Mouse (Mus musculus): ENCODE results near the gene Lemd2. TPM values are rescaled to one million over a fixed set of nuclear protein-coding genes. Genes with fewer than 3 reads are reported as not detected.

The Lemd2 gene
- total and polyA plus RNA-seq, 2 experiments from 2014 or later, result 7.1 to 40.2 TPM

DNA sequence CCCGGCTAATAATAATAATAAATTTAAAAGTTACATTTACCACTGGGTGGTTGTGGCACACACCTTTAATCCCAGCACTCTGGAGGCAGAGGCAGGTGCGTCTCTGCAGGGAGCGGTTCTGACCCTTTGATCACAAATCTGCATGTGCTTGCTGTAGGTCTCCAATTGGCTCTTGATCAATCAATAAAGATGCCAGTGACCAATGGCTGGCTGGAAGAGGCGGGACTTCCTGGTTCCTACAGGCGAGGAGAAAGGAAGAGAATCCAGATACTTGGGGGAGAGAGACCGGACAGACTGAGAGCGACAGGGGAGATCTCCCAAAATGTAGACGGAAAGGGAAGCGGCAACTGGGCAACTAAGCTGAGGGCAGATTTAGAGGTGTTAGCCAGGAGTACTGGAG lies 26.2 kb downstream of the Lemd2 start:
- WGBS, result 90% methylated on average over 9 of the region's 9 CpGs
- H3K9me3 ChIP-seq (replicated peaks; ENCODE audit: control insufficient read depth, low read length), result no peaks in the 10 kb centered on the region
- ATAC-seq (ENCODE audit: insufficient read depth, low read depth), result no peak
- H3K27ac ChIP-seq (ENCODE audit: low read depth), result no peak overlapping the region
- H3K36me3 ChIP-seq (replicated peaks; ENCODE audit: control insufficient read depth, insufficient read depth, low read length), result no peaks in the 10 kb centered on the region
- TF ChIP-seq EP300 (IDR thresholded peaks at IDR 0.05; ENCODE audit: low read depth) (no peak), CTCF (IDR thresholded peaks at IDR 0.05; ENCODE audit: low read depth) (no peak)
- DNase-seq (ENCODE audit: low spot score), result no peak
- H3K9ac ChIP-seq (replicated peaks; ENCODE audit: low read depth, low read length), result no peak overlapping the region
- H3K4me1 ChIP-seq (ENCODE audit: control insufficient read depth, insufficient read depth), result no peaks in the 10 kb centered on the region
- no peak overlapping the region for H3K4me2 ChIP-seq (ENCODE audit: low read depth, low read length)
- H3K27me3 ChIP-seq (ENCODE audit: control insufficient read depth, insufficient read depth, low read length), result no peaks in the 10 kb centered on the region
- no peak overlapping the region for H3K4me3 ChIP-seq (ENCODE audit: low read depth, low read length)

DNA sequence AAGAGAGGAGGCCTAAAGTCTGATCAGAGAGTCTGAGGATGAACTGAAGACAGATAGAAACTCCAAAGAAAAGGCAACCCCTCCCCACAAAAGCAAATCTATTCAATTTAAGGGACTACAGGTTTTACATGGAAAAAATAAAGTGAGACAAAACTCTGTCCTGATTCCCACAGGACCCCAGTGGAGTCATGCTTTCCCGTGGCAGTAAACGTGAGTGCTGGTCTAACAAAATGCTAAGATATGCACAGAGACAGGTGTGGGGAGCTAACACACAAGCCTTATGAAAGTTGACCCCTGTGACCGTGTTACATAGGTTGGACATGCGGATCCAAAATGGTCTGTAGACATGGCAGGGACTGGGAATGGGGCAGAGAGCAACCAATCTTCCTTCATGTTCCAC lies 27.5 kb downstream of the Lemd2 start:
- DNase-seq (ENCODE audit: low spot score), result no peak
- H3K4me1 ChIP-seq (ENCODE audit: control insufficient read depth, insufficient read depth), result no peaks in the 10 kb centered on the region
- no peaks in the 10 kb centered on the region for H3K27me3 ChIP-seq (ENCODE audit: control insufficient read depth, insufficient read depth, low read length)
- no peaks in the 10 kb centered on the region for H3K9me3 ChIP-seq (replicated peaks; ENCODE audit: control insufficient read depth, low read length)
- H3K9ac ChIP-seq (replicated peaks; ENCODE audit: low read depth, low read length), result no peak overlapping the region
- H3K27ac ChIP-seq (ENCODE audit: low read depth), result no peak overlapping the region
- WGBS, result 89% methylated on average over 4 of the region's 4 CpGs
- no peaks in the 10 kb centered on the region for H3K36me3 ChIP-seq (replicated peaks; ENCODE audit: control insufficient read depth, insufficient read depth, low read length)
- ATAC-seq (ENCODE audit: insufficient read depth, low read depth), result no peak
- TF ChIP-seq EP300 (IDR thresholded peaks at IDR 0.05; ENCODE audit: low read depth) (no peak), CTCF (IDR thresholded peaks at IDR 0.05; ENCODE audit: low read depth) (no peak)
- no peak overlapping the region for H3K4me3 ChIP-seq (ENCODE audit: low read depth, low read length)
- H3K4me2 ChIP-seq (ENCODE audit: low read depth, low read length), result no peak overlapping the region

DNA sequence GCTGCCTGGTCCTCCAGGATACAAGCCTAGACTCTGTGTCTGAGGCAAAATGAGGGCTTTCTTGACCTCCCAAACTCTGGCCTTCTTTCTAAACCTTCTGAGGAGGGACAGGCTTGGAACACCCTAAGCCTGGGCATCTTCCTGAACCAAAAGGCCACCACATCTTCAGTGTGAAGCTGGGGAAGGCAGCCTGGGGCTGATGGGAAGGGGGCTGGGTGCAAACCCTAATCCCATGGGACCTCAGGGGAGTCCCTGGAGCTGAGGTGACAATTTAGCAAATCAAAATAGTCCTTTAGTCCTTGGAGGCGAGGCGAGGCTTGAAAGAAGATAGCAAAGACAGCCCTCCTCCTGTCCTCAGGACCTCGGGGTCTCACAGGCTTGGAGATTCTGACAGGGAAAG lies 28.0 kb downstream of the Lemd2 start:
- no peak overlapping the region for H3K27ac ChIP-seq (ENCODE audit: low read depth)
- no peak overlapping the region for H3K9ac ChIP-seq (replicated peaks; ENCODE audit: low read depth, low read length)
- no peak for TF ChIP-seq CTCF (IDR thresholded peaks at IDR 0.05; ENCODE audit: low read depth)
- ATAC-seq (ENCODE audit: insufficient read depth, low read depth) (no peak), DNase-seq (ENCODE audit: low spot score) (no peak)
- H3K4me2 ChIP-seq (ENCODE audit: low read depth, low read length), result no peak overlapping the region
- H3K9me3 ChIP-seq (replicated peaks; ENCODE audit: control insufficient read depth, low read length), result no peaks in the 10 kb centered on the region
- 64% methylated on average over 3 of the region's 3 CpGs for WGBS
- no peaks in the 10 kb centered on the region for H3K4me1 ChIP-seq (ENCODE audit: control insufficient read depth, insufficient read depth)
- H3K36me3 ChIP-seq (replicated peaks; ENCODE audit: control insufficient read depth, insufficient read depth, low read length), result no peaks in the 10 kb centered on the region
- H3K4me3 ChIP-seq (ENCODE audit: low read depth, low read length), result no peak overlapping the region
- H3K27me3 ChIP-seq (ENCODE audit: control insufficient read depth, insufficient read depth, low read length), result no peaks in the 10 kb centered on the region

DNA sequence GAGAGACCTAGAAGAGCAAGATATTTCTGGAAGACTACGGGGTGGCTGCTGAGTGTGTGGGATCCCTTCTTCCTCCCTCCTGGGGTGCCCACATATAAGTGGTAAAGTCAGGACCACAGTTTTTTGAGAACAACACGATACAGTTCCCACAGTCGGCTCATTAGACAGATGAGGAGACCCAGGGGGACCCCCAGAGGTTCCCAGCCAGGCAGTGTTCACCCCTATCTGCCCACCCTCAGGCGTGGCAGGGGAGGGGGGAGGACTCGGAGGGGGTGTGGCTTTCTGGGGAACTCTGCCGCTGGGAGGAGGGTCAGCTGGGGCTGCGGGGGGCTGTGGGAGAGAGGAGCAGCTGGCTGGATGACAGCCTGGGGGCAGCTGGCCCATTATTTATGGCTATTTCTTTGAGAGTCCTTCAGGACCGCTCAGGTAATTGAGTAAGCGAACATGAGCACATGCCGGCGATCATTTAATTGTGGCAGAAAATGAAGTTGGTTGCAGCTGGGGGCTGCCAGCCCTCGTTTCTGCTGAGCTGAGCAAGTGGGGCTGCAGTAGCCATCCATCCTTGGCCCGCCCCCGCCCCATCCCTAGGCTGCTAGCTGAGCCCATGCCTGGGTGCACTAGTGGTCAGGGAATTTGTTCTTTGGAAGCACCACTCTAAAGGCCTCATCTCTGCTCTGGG lies 28.9 kb downstream of the Lemd2 start:
- Histone ChIP-seq H3K27me3 (ENCODE audit: control insufficient read depth, insufficient read depth, low read length) (no peaks in the 10 kb centered on the region), H3K4me1 (ENCODE audit: control insufficient read depth, insufficient read depth) (no peaks in the 10 kb centered on the region), H3K9me3 (replicated peaks; ENCODE audit: control insufficient read depth, low read length) (no peaks in the 10 kb centered on the region), H3K27ac (ENCODE audit: low read depth) (no peak overlapping the region), H3K4me3 (ENCODE audit: low read depth, low read length) (no peak overlapping the region), H3K9ac (replicated peaks; ENCODE audit: low read depth, low read length) (no peak overlapping the region), H3K4me2 (ENCODE audit: low read depth, low read length) (no peak overlapping the region), H3K36me3 (replicated peaks; ENCODE audit: control insufficient read depth, insufficient read depth, low read length) (no peaks in the 10 kb centered on the region)
- DNase-seq (ENCODE audit: low spot score), result no peak
- WGBS, result 45% methylated on average over 14 of the region's 14 CpGs
- no peak for ATAC-seq (ENCODE audit: insufficient read depth, low read depth)
- TF ChIP-seq EP300 (IDR thresholded peaks at IDR 0.05; ENCODE audit: low read depth), result no peak

DNA sequence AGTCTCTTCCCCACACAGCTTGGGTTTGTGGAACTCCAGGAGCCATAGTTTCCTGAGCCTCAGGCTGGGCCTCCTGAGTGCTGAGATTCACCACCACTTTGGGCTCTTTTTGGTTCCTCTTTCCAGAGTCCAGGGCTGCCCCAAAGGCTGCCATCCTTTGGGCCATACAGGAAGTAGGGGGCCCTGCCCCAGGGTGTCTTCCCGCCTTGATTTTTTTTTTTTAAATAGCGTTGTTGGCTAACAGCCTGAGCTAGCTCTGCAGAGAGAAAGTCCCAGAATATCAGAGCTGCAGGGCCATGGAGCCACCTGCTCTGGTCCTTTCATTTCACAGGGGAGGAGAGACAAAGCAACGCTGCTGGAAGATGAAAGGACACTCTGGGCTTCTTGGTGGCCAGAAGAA lies 30.6 kb downstream of the Lemd2 start:
- WGBS, result 67% methylated on average over 3 of the region's 3 CpGs
- no peak overlapping the region for H3K4me2 ChIP-seq (ENCODE audit: low read depth, low read length)
- ATAC-seq (ENCODE audit: insufficient read depth, low read depth), result no peak
- TF ChIP-seq EP300 (IDR thresholded peaks at IDR 0.05; ENCODE audit: low read depth), result no peak
- TF ChIP-seq CTCF (IDR thresholded peaks at IDR 0.05; ENCODE audit: low read depth), result no peak
- H3K27me3 ChIP-seq (ENCODE audit: control insufficient read depth, insufficient read depth, low read length), result no peaks in the 10 kb centered on the region
- no peaks in the 10 kb centered on the region for H3K36me3 ChIP-seq (replicated peaks; ENCODE audit: control insufficient read depth, insufficient read depth, low read length)
- no peaks in the 10 kb centered on the region for H3K9me3 ChIP-seq (replicated peaks; ENCODE audit: control insufficient read depth, low read length)
- H3K4me1 ChIP-seq (ENCODE audit: control insufficient read depth, insufficient read depth), result no peaks in the 10 kb centered on the region
- DNase-seq (ENCODE audit: low spot score), result no peak
- H3K27ac ChIP-seq (ENCODE audit: low read depth), result no peak overlapping the region
- H3K4me3 ChIP-seq (ENCODE audit: low read depth, low read length), result no peak overlapping the region
- no peak overlapping the region for H3K9ac ChIP-seq (replicated peaks; ENCODE audit: low read depth, low read length)

DNA sequence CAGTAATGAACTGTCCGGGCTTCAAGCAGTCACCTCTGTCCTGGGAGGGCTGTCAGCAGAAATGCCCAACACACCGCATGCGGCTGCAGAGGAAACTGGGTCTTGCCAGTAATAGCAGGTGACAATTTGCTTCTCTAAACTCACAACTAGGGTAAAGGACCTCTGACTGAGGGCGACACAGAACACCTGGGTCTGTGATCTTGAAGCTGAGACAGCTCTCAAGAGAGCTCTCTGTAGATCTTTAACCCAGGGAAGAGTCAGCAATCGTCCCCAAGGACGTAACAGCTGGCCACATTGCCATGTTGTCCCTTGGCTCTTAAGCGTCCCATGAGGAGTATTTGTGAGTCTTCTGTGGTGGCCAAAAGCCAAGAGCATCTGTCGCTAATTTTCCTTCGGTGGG lies 31.8 kb downstream of the Lemd2 start:
- peaks cover 3% of the 10 kb centered on the region for H3K4me1 ChIP-seq (ENCODE audit: control insufficient read depth, insufficient read depth)
- no peak overlapping the region for H3K9ac ChIP-seq (replicated peaks; ENCODE audit: low read depth, low read length)
- H3K27me3 ChIP-seq (ENCODE audit: control insufficient read depth, insufficient read depth, low read length), result no peaks in the 10 kb centered on the region
- H3K27ac ChIP-seq (ENCODE audit: low read depth), result no peak overlapping the region
- DNase-seq (ENCODE audit: low spot score) (no peak), ATAC-seq (ENCODE audit: insufficient read depth, low read depth) (no peak)
- TF ChIP-seq CTCF (IDR thresholded peaks at IDR 0.05; ENCODE audit: low read depth) (no peak), EP300 (IDR thresholded peaks at IDR 0.05; ENCODE audit: low read depth) (no peak)
- no peak overlapping the region for H3K4me3 ChIP-seq (ENCODE audit: low read depth, low read length)
- no peaks in the 10 kb centered on the region for H3K36me3 ChIP-seq (replicated peaks; ENCODE audit: control insufficient read depth, insufficient read depth, low read length)
- no peak overlapping the region for H3K4me2 ChIP-seq (ENCODE audit: low read depth, low read length)
- 74% methylated on average over 9 of the region's 9 CpGs for WGBS
- H3K9me3 ChIP-seq (replicated peaks; ENCODE audit: control insufficient read depth, low read length), result no peaks in the 10 kb centered on the region
